Mouse (Mus musculus) layer of hippocampus, adult 11-12 months (tissue): ENCODE data around the gene Hist1h4m.
A peak's percentile ranks its signal among the peaks of the same experiment; 100 is the strongest.
"Not testable (repeated sequence)": the region's sequence is repeated elsewhere in the genome, so short reads cannot be mapped to it uniquely, and the experiment has no call there.

Source experiments
- DNase-seq: peaks from one replicate; pipeline ENCODE4 v3.0.0; 2022; ENCODE audit warnings: low spot score

The Hist1h4m gene

DNA sequence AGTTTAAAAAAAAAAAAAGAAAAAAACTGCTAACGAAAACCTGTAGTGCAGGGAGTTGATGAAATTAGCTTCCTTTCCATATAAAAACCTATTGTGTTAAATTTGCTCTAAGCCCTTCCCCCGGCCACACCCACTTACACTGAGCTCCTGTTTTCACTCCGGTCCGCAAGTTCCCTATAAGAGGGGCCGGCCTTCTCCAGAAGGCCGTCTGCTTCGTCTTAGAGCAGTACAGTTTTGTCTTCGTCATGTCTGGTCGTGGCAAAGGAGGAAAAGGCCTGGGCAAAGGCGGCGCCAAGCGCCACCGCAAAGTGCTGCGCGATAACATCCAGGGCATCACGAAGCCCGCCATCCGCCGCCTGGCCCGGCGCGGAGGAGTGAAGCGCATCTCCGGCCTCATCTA is at the start of gene Hist1h4m:
TSS of gene Hist1h4m (plus strand) at position 208 of the 400 bp plus-strand sequence.
- peak; percentile 48 for DNase-seq

DNA sequence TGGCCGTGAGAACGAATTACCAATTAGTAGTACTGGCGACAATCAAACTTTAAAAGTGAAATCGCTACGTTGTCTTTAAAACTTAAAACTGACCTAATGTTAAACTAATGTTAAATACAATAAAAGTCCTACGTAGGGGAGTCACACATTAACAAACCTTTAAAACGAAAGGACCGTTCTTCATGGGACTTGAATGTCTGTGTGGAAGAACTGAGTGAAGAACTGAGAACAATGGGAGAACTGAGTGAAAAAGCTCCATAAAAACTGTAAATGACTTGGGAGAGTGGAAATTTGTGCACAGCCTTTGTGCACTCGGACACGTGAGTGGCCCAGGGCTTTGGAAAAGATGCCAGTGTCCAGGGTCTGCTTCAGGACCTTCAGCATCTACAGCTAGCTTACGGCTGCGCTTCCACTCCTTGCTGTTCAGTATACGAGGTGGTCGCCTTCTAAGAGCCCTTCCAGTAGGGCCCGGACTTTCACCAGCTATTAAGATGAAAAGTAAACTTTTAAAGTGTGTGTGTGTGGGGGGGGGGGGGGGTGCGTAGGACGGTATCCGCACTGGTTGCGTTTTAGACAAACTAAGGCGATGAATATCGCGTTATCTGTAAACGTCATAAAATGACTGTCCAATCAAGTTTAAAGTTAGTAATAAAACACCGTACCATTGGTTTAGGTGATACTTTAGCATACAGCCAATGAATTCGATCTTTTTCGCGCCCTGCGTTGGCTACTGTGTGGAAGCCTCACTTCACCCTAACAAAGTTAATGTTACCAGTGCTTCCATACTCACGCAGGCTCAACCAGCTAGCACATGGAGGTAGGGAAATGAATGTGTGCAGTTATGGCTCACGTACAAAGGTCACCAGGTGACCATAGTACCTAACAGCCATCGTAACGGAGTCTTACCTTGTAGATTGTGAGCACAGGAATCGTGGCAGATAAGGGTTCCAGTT is 32.5 kb upstream of the Hist1h4m start:
- DNase-seq: peak; percentile 69

DNA sequence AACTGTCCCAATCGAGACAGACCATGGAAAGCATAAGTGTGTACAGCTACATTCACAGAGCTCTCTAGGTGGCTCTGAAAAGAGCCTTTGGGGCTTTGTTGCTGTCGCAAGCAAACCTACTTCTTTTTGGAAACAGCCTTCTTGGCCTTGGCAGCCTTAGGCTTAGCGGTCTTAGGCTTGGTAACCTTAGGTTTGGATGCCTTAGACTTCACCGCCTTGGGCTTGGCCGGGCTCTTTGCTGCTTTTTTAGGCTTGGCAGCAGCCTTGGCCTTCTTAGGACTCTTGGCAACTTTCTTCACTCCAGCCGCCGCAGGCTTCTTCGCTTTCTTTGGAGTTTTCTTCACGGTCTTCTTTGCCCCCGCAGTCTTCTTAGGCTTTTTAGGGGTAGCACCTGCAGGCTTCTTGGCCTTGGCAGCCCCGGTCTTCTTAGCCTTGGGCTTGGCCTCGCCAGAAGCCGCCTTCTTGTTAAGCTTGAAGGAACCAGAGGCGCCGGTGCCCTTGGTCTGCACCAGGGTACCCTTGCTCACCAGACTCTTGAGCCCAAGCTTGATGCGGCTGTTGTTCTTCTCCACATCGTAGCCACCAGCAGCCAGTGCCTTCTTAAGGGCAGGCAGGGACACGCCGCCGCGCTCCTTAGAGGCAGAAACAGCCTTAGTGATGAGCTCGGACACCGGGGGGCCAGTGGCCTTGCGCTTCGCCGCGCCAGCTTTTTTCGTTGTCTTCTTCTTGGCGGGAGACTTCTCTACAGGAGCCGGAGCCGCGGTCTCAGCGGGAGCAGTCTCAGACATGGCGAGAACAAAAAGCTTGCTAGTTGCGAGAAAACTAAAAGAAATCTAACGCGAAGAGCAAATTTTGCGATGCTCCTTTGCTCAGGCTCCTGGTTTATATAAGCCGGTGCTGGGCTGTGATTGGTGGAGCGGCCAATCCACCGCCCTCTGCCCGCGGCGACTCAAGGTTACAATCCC is 31.5 kb upstream of the Hist1h4m start, which contains the start of gene Hist1h1b:
TSS of gene Hist1h1b (minus strand) at position 859 of the 965 bp plus-strand sequence.
- DNase-seq: peak; percentile 41

DNA sequence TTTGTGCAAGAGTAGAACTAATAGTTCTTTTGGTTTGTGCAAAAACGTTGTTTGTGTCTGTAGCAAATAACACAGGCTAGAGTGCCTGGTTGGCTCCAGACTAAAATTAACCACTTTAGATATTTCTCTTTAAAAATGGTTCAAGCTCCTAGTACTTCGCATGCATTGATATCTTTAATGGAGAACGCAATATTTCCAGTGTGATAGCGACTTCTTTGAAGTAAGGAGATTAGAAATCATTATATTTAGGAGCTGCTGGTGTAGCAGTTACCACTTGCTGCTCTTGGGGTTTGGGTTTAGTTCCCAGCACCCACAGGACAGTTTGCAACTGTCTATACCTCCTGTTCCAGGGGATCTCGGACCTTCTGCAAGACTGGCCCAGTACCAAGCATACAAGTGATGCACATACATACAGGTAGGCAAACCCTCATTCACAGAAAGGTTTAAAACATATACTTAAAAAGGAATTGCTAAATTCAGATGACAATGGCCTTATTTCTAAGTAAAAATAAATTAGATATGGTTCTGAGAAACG is 30.5 kb upstream of the Hist1h4m start:
- no peak for DNase-seq

DNA sequence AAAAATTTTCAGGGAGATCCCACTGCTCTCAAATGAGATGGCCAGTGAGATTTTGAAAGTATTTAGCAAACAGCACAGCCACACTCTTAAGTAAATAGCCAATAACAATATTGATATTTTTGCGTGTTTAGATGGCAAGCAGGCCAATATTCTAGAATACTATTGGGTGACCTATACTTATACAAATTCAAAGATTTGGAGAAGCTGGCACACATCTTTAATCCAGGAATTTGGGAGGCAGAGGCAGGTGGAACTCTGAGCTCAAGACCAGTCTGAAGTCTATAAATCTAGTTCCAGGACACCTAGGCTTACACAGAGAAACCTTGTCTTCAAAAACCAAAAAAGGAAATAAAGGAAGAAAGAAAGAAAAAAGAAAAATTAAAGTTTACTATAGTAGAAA is 29.9 kb upstream of the Hist1h4m start:
- DNase-seq: no peak

DNA sequence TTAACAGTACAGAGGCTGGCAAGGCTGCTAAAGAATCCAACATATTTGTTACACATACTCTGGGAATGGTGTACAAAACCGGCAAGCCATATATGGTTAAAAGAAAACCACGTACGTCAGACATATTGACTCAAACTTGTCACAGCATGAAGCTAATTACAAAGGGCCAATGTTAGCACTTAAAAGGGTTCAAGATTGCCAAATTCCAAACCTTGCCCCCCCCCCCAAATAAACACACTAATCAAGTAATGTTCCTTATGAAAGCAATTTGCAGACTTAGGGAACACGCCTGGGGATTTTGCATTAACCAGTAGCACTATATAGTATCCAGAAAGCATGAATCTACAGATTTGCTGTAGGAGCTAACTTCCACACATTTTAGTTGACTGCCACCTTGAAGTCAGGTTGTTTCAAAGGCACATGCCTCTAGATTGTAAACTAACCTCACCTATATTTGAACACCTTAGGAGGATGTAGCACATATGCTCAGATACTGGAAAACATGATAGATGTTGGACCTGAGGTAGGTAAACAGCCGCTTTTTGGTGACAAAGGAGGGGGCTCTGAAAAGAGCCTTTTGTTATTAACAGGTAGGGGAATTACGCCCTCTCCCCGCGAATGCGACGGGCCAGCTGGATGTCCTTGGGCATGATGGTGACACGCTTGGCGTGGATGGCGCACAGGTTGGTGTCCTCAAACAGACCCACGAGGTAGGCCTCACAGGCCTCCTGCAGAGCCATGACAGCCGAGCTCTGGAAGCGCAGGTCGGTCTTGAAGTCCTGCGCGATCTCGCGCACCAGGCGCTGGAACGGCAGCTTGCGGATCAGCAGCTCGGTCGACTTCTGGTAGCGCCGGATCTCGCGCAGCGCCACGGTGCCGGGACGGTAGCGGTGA is 28.9 kb upstream of the Hist1h4m start:
- peak; percentile 27 for DNase-seq

DNA sequence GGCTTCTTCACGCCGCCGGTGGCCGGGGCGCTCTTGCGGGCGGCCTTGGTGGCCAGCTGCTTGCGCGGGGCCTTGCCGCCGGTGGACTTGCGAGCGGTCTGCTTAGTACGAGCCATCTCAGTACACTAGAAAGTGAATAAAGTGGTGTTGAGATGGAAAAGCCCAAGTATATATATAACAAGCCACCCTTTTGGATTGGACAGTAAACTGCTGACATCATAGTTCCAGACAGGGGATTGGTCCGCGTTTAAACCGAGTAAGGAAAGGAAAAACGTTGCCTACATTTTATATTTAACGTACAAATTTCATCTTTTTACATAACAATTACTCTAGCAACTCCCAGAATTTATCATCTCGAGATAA is 28.3 kb upstream of the Hist1h4m start, which contains the start of gene Hist1h3i:
TSS of gene Hist1h3i (minus strand) at position 116 of the 363 bp plus-strand sequence.
- DNase-seq: peak; percentile 69

DNA sequence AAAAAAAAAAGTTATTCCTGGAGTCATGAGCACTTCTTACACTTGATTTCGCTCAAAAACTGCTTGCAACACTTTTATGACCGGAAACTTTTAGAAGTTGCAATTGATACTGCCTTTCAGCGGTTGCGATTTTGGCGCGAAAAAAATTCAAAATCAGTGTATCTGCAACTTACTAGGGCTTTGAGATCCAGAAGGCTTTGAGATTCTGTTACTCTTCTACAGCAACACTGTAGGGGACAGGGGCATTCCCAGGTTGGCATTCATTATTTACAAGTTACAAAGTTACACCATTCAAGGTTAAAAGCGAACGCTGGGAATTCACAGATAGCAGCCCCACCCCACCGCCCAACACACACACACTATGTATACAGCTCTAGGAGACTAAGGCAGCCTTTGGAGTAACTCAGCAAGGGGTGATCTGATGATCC is 27.8 kb upstream of the Hist1h4m start:
- DNase-seq: peak; percentile 23

DNA sequence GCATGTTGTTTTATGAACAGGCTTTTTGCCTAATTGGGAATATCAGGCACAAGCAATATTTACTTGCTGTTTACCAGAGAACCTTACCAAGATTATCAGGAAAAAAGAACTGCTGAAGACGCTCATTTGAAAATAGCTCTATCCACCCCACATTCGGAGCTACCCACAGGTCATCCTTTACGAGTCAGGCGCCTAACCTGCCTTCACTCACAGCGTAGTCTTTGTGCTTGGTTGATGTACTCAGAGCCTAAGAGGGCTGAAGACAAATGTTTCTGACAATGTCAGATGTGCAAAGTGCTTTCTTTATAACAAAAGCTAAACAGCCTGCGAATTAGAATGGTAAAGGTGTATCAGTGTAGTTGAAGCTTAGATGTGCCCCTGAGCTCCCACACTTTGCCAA is 27.2 kb upstream of the Hist1h4m start:
- DNase-seq: no peak

DNA sequence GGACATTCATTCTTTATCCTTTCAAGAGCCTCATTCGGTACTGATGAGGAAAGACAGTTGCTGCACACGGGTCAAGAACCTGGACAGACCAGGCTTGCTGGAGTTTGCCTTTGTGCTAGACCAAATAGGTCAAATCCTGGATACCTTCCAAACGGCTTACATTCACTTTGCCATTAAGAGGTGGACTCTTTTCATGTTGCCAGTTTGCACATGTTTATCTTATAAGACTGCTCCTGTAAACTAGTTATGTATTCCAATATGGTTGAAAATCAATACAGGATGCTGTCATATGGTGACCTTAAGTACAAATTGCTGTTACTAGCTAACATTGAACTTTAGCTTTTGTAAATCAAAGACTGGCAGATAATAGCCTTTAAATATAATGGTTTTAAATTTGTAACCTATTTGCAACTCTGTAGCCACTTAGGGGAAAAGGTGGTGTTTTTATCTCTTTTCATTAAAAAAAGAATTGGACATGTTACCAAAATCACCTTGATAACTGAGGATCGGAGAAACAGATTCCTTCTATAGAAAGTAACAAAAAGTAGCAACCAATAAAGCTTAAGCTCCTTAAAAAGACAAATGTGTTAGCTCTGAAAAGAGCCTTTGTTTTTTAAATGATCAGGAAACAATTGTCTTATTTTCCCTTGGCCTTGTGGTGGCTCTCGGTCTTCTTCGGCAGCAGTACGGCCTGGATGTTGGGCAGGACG is 25.2 kb upstream of the Hist1h4m start:
- no peak for DNase-seq

DNA sequence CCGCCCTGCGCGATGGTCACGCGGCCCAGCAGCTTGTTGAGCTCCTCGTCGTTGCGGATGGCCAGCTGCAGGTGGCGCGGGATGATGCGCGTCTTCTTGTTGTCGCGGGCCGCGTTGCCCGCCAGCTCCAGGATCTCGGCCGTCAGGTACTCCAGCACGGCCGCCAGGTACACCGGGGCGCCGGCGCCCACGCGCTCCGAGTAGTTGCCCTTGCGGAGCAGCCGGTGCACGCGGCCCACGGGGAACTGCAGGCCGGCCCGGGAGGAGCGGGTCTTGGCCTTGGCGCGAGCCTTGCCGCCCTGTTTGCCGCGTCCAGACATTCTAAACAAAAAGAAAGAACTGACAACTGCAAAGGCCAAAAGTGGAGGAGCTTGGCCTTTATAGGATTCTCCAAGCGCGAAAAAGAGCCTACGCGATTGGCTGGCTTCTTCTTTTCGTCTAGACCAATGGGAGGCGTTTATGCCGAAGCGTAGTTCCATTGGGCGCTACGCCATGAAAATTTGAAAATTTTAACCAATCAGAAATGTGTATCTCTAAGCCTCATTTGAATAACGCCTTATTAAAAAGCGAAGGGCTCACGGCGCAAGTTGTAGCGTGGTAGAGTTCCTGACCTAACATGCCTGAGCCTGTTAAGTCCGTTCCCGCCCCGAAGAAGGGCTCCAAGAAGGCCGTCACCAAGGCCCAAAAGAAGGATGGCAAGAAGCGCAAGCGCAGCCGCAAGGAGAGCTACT is 24.5 kb upstream of the Hist1h4m start, which contains the start of the genes Hist1h2an and Hist1h2bp:
TSS of gene Hist1h2an (minus strand) at position 320 of the 731 bp plus-strand sequence.
TSS of gene Hist1h2bp (plus strand) at position 563 of the 731 bp plus-strand sequence.
- peak; percentile 94 for DNase-seq

DNA sequence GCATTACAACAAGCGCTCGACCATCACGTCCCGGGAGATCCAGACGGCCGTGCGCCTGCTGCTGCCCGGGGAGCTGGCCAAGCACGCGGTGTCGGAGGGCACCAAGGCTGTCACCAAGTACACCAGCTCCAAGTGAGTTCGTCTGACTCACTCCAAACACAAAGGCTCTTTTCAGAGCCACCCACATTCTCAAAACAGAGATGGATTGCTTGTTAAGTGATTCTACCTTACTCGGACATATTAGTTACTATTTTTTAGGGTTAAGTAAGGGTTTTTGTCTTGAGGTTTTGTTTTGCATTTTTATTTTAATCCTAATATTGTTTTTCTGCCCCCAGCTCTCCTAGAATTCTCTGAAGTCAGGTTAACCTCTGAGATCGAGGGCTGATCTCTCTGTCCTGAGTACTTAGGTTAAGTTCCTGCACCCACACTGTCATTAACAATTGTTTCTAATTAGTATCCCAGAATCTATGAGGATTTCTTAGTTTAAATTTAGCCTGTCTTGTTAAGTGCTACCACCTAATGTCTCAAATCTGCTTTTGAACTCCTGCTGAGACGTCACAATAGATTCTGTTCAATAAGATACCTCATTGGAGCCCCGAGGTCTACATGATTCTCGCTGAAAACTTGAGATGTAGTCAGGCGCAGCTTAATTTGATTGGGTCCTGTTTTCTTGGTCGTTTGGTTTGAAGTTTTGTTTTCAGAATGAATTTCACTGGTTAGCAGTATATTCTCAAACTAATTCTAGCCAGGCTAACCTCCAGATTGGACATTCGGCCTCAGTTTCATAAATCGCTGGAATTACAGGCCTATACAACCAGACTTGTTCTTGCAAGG is 23.6 kb upstream of the Hist1h4m start:
- DNase-seq: no peak

DNA sequence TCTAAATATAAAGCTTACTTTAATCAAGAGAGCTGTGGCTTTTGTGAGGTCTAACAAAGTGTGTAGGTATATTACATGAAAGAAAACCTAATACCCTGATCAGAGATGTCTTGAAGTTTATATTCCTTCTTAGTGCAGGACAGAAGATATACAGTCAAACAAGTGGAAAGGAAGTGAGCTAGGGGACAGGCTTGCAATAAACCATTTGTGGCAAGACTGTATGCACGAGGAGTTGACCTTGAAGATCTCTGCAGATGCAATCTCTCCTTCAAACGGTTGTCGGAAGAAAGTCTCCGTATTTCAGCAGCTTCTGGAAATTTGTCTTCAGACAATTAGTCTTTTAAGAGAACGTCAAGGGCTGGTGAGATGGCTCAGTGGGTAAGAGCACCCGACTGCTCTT is 21.6 kb upstream of the Hist1h4m start:
- DNase-seq: no peak

DNA sequence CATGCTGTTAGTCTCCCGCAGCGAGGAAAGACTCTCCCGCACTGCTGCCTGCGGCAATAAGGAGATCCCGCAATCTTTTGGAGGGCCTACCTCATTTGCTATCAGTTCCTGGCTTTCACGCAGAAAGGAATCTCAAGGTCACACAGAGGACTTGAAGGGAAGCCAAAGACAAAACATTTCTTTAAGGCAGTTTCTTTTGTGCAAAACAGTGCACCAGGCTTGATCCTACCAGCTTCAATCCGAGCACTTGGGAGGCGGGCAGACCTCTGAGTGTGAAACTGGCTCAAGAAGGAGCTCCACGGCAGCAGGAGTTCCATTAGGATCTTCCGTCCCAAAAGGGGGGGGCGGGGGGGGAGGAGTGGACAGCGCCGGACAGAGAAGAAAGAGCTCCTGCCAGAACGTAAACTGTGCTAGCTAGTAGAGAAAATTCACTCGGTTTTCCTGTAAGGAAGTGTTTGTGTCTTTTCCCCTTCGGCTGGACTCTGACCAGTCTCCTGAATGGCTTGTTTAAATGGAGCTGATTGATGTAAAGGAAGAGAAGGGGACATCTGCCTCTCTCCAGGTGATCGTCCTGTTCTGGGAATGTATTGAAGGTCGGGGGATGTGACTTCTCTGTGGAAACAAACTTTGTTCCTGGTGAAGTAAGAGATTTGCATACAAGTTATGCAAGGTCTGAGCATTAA is 20.8 kb upstream of the Hist1h4m start:
- no peak for DNase-seq

DNA sequence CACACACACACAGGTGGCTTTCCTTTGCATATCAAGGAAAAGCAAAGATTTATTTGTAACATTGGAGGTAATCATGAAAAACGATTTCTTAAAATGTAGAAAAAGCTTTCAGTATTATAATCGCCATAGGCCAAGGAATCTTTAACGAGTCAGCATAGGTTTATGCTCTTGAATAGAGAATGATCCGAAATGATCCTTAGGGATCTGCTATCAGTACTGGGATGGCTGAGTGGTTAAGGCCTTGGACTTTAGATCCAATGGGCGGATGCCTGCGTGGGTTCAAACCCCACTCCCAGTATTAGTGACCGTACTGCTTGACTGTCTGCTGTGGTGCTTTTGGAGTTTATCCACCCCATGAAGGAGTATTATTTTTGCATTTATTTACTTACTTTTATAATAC is 16.0 kb upstream of the Hist1h4m start:
- DNase-seq: no peak

DNA sequence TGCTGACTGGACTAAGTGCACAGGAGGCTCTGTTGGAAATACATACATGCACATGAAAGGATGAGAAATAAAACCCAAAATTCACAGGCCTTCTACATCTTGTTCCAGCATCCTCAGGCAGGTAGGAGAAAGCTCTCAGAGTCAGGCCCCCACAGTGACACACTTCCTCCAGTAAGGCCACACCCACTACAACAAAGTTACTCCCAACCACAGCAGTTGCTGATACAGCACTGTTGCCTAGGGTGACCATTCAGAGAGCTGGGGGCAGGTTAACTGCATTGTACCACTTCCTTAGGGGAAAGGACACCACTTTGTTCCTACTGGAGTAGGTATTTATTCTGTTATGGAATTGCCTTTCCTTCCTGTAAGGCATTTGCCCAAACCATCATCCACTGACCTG is 14.4 kb upstream of the Hist1h4m start:
- DNase-seq: not testable (repeated sequence)

DNA sequence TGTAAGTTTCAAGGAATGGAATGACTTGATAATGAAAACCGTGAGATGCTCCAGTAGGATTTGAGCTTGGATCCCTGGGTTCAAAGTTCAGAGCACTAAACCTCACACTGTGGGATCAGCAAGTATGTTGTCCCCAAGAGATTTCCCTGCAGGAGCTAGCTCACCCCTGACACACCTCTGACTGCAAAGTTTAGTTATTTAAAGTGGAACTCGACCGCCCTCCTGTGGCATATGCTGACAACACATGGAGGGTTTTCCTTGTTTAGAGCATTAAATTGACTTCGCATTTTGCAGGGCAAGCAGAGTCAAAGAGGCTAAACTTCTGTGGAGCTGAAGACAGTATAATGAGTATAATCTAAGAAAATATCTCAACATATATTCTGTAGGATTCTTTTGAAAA is 8.5 kb upstream of the Hist1h4m start:
- not testable (repeated sequence) for DNase-seq

DNA sequence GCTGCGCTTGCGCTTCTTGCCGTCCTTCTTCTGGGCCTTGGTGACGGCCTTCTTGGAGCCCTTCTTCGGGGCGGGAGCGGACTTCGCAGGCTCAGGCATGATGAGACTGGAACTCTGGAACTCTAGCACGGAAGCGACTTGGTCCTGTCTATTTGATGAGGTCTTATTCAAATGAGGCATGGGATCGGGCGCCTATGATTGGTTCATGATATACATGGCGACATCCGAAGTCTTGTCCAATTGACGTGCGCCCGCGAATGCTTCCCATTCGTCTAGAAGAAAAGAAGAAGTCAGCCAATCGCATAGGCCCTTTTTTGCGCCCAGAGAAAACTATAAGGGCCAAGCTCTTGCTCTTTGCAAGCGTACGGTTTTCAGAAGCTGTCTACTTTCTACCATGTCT is 1.5 kb upstream of the Hist1h4m start, which contains the start of the genes Hist1h2bq and Hist1h2ao:
TSS of gene Hist1h2bq (minus strand) at position 125 of the 400 bp plus-strand sequence.
TSS of gene Hist1h2ao (plus strand) at position 393 of the 400 bp plus-strand sequence.
- not testable (repeated sequence) for DNase-seq
